Mouse (Mus musculus): ENCODE results near the gene Prss45. TPM values are rescaled to one million over a fixed set of nuclear protein-coding genes. Genes with fewer than 3 reads are reported as not detected.
"Not testable (repeated sequence)": the region's sequence is repeated elsewhere in the genome, so short reads cannot be mapped to it uniquely, and the experiment has no call there.

Gene Prss45
- polyA plus RNA-seq (2012; rRNA removed): 0.44 and 0.50 TPM in 2 replicates

- Histone ChIP-seq H3K4me3 (ENCODE audit: insufficient read depth, low read length) (no peak within 1 kb of the TSS), H3K4me1 (ENCODE audit: control insufficient read depth, insufficient read depth, low read length) (no peaks in the 10 kb centered on the region), H3K27ac (ENCODE audit: insufficient read depth, low read length) (no peak within 1 kb of the TSS)
- TF ChIP-seq CTCF (IDR thresholded peaks at IDR 0.05; ENCODE audit: extremely low read depth, insufficient read depth, low read length): no peak
- TF ChIP-seq POLR2A (IDR thresholded peaks at IDR 0.05; ENCODE audit: extremely low read depth, insufficient read depth, low read length): no peak
Measured at GRCm38 (mm10) chr9:110834411-110834810, at the start of gene Prss45. Prss45 (plus strand) TSS chr9:110834588.

DNA sequence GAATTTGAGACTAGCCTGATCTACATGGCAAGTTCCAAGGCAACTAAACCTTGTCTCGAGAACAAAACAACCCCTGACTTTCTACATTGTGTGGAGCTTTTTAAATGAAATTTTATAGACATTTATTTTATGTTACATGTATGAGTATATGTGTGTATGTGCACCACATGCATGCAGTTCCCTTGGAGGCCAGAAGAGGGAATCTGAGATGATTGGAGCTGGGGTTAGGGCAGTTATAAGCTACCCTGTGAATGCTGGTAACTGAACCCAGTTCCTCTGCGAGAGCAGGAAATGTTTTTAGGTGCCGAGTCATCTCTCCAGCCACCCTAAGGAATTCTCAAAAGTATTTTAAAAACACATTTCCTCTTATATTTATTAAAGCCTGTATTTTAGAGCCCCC is 46.2 kb upstream of the Prss45 start:
- H3K4me3 ChIP-seq (ENCODE audit: insufficient read depth, low read length): no peak overlapping the region
- H3K27ac ChIP-seq (ENCODE audit: insufficient read depth, low read length): no peak overlapping the region
- no peaks in the 10 kb centered on the region; the same call in 1 of the 2 replicates for H3K4me1 ChIP-seq (ENCODE audit: control insufficient read depth, insufficient read depth, low read length)
- TF ChIP-seq POLR2A (IDR thresholded peaks at IDR 0.05; ENCODE audit: extremely low read depth, insufficient read depth, low read length) (no peak), CTCF (IDR thresholded peaks at IDR 0.05; ENCODE audit: extremely low read depth, insufficient read depth, low read length) (no peak)

GRCm38 (mm10) chr9:110790462-110790861 is 43.9 kb upstream of the Prss45 start:
- Histone ChIP-seq H3K27ac (ENCODE audit: insufficient read depth, low read length) (no peak overlapping the region), H3K4me1 (ENCODE audit: control insufficient read depth, insufficient read depth, low read length) (no peaks in the 10 kb centered on the region; the same call in 1 of the 2 replicates)
- TF ChIP-seq CTCF (IDR thresholded peaks at IDR 0.05; ENCODE audit: extremely low read depth, insufficient read depth, low read length) (no peak), POLR2A (IDR thresholded peaks at IDR 0.05; ENCODE audit: extremely low read depth, insufficient read depth, low read length) (no peak)

GRCm38 (mm10) chr9:110797013-110797412 is 37.4 kb upstream of the Prss45 start:
- no peaks in the 10 kb centered on the region for H3K4me1 ChIP-seq (ENCODE audit: control insufficient read depth, insufficient read depth, low read length)
- no peak overlapping the region for H3K27ac ChIP-seq (ENCODE audit: insufficient read depth, low read length)
- no peak for TF ChIP-seq CTCF (IDR thresholded peaks at IDR 0.05; ENCODE audit: extremely low read depth, insufficient read depth, low read length)
- TF ChIP-seq POLR2A (IDR thresholded peaks at IDR 0.05; ENCODE audit: extremely low read depth, insufficient read depth, low read length): no peak
- no peak overlapping the region for H3K4me3 ChIP-seq (ENCODE audit: insufficient read depth, low read length)

More at GRCm38 (mm10) chr9:110790462-110790861, 43.9 kb upstream of the Prss45 start:
- H3K4me3 ChIP-seq (ENCODE audit: insufficient read depth, low read length): no peak overlapping the region

GRCm38 (mm10) chr9:110797866-110798265 is 36.5 kb upstream of the Prss45 start, which contains the start of gene Prss42:
Prss42 (plus strand) TSS chr9:110798166.
- H3K4me1 ChIP-seq (ENCODE audit: control insufficient read depth, insufficient read depth, low read length): no peaks in the 10 kb centered on the region
- no peak within 1 kb of the TSS for H3K4me3 ChIP-seq (ENCODE audit: insufficient read depth, low read length)
- no peak for TF ChIP-seq CTCF (IDR thresholded peaks at IDR 0.05; ENCODE audit: extremely low read depth, insufficient read depth, low read length)
- TF ChIP-seq POLR2A (IDR thresholded peaks at IDR 0.05; ENCODE audit: extremely low read depth, insufficient read depth, low read length): no peak
- H3K27ac ChIP-seq (ENCODE audit: insufficient read depth, low read length): no peak within 1 kb of the TSS

GRCm38 (mm10) chr9:110800834-110801479 is 33.4 kb upstream of the Prss45 start:
- no peak overlapping the region for H3K27ac ChIP-seq (ENCODE audit: insufficient read depth, low read length)
- TF ChIP-seq POLR2A (IDR thresholded peaks at IDR 0.05; ENCODE audit: extremely low read depth, insufficient read depth, low read length) (no peak), CTCF (IDR thresholded peaks at IDR 0.05; ENCODE audit: extremely low read depth, insufficient read depth, low read length) (no peak)
- no peaks in the 10 kb centered on the region for H3K4me1 ChIP-seq (ENCODE audit: control insufficient read depth, insufficient read depth, low read length)
- H3K4me3 ChIP-seq (ENCODE audit: insufficient read depth, low read length): no peak overlapping the region

DNA sequence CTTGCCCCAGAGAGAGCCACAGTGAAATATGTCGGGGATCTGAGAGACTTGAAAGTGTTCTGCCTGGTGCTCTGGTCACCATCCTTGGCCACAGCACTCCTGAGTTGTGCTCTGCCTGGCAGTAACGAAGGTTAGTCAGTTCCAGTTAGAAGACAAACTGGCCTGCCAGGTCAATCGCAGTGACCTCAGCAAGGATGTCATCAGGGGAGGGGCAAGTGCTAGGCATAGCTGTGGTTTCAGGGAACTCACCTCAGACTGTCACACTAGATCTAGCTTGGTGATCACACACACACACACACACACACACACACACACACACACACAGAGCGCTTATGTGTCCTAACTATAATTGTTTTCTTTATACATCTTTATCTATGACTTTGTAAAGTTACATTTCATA is 31.1 kb upstream of the Prss45 start:
- no peak overlapping the region for H3K4me3 ChIP-seq (ENCODE audit: insufficient read depth, low read length)
- TF ChIP-seq POLR2A (IDR thresholded peaks at IDR 0.05; ENCODE audit: extremely low read depth, insufficient read depth, low read length) (no peak), CTCF (IDR thresholded peaks at IDR 0.05; ENCODE audit: extremely low read depth, insufficient read depth, low read length) (no peak)

GRCm38 (mm10) chr9:110810051-110810450 is 24.3 kb upstream of the Prss45 start:
- TF ChIP-seq CTCF (IDR thresholded peaks at IDR 0.05; ENCODE audit: extremely low read depth, insufficient read depth, low read length): no peak
- no peak for TF ChIP-seq POLR2A (IDR thresholded peaks at IDR 0.05; ENCODE audit: extremely low read depth, insufficient read depth, low read length)
- no peak overlapping the region for H3K4me3 ChIP-seq (ENCODE audit: insufficient read depth, low read length)
- no peaks in the 10 kb centered on the region for H3K4me1 ChIP-seq (ENCODE audit: control insufficient read depth, insufficient read depth, low read length)
- H3K27ac ChIP-seq (ENCODE audit: insufficient read depth, low read length): no peak overlapping the region

More for the DNA sequence above, 31.1 kb upstream of the Prss45 start:
- Histone ChIP-seq H3K4me1 (ENCODE audit: control insufficient read depth, insufficient read depth, low read length) (no peaks in the 10 kb centered on the region), H3K27ac (ENCODE audit: insufficient read depth, low read length) (no peak overlapping the region)

- Histone ChIP-seq H3K27ac (ENCODE audit: insufficient read depth, low read length) (no peak within 1 kb of the TSS), H3K4me3 (ENCODE audit: insufficient read depth, low read length) (no peak within 1 kb of the TSS), H3K4me1 (ENCODE audit: control insufficient read depth, insufficient read depth, low read length) (no peaks in the 10 kb centered on the region)
- no peak for TF ChIP-seq POLR2A (IDR thresholded peaks at IDR 0.05; ENCODE audit: extremely low read depth, insufficient read depth, low read length)
- TF ChIP-seq CTCF (IDR thresholded peaks at IDR 0.05; ENCODE audit: extremely low read depth, insufficient read depth, low read length): no peak
Measured at GRCm38 (mm10) chr9:110813789-110814188, 20.6 kb upstream of the Prss45 start, which contains the start of gene Prss44. Prss44 (plus strand) TSS chr9:110813994.

DNA sequence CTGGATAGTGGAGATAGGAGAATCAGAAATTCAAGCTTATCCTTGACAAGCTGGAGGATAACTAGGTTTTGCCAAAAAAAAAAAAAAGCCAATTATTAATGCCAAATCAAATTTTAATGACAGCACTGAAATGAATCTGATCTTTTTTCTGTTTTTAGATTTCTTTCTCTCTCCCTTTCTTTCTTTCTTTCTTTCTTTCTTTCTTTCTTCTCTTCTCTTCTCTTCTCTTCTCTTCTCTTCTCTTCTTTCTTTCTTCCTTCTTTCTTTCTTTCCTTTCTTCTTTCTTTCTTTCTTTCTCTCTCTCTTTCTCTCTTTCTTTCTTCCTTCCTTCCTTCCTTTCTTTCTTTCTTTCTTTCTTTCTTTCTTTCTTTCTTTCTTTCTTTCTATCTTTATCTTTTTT is 13.8 kb upstream of the Prss45 start:
- H3K4me3 ChIP-seq (ENCODE audit: insufficient read depth, low read length); H3K4me1 ChIP-seq (ENCODE audit: control insufficient read depth, insufficient read depth, low read length); H3K27ac ChIP-seq (ENCODE audit: insufficient read depth, low read length): not testable (repeated sequence)

Measured in cortical plate, adult 2 months (tissue).